Mouse (Mus musculus): ENCODE measurements around the gene Fam198a.
"Not testable (repeated sequence)": the region's sequence is repeated elsewhere in the genome, so short reads cannot be mapped to it uniquely, and the experiment has no call there.

Gene Fam198a

GRCm38 (mm10) chr9:122021171-122021570, 70.4 kb downstream of the Fam198a start:
- in situ Hi-C loops (cut with MboI), result not testable (repeated sequence)

DNA sequence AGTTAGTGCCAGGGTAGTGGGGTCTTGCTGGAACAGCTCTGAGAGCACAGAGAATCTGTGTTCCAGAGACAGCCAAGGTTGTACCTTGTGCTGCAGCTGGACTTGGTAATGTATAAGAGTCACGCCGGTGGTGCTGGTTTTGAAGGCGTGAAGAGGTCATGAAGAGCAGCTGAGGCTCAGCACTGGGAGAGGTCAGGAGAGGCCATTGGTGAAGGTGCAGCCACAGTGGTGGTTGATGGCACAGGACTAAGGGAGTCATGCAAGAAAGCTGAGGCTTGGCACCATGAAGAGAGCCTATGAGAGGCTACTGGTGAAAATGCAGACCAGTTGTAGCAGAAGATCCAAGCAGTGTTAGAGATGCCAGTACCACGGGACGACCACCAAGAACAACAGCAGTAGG, 70.8 kb downstream of the Fam198a start:
- in situ Hi-C loops (cut with MboI), result no loop called here

DNA sequence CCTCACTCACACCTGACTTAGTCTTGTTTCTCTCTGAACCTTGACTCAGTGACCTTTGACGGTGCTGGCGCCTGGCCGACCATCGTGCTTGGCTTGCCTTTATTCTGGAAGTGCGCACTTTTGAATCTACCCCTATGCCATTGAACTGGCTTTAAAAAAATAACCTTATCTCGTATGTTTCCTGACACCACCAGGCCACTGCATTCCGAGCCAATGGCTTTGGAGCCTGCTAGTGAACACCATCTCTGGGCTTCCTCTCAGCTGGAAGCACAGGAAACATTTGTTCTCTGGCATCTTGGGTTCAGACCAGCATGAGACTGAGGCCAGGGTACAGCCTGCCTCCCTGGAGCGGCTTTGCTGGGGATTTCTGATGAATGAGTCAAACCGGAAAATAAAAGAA, 72.0 kb downstream of the Fam198a start:
- in situ Hi-C loops (cut with MboI), result no loop called here

GRCm38 (mm10) chr9:122023873-122024272, 73.1 kb downstream of the Fam198a start:
- in situ Hi-C loops (cut with MboI), result no loop called here

DNA sequence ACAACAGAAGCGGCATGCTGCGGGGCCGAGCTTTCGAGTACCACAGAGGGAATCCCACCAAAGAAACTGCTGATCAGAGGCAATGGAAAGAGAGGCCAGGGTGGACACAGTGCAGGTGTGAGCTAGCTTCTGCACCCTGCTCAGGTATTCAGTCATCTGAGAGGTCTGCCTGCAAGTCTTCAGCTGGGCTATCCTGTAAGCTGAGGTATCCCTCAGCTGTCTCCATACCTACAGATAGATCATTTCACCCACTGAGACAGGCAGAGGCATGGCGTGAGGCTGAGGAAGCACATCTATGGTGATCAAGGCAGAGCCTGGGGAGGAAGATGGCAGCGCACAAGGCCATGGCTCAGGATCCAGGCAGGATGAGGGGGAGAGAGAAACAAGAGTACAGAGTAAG, 73.6 kb downstream of the Fam198a start:
- in situ Hi-C loops (cut with MboI), result no loop called here

DNA sequence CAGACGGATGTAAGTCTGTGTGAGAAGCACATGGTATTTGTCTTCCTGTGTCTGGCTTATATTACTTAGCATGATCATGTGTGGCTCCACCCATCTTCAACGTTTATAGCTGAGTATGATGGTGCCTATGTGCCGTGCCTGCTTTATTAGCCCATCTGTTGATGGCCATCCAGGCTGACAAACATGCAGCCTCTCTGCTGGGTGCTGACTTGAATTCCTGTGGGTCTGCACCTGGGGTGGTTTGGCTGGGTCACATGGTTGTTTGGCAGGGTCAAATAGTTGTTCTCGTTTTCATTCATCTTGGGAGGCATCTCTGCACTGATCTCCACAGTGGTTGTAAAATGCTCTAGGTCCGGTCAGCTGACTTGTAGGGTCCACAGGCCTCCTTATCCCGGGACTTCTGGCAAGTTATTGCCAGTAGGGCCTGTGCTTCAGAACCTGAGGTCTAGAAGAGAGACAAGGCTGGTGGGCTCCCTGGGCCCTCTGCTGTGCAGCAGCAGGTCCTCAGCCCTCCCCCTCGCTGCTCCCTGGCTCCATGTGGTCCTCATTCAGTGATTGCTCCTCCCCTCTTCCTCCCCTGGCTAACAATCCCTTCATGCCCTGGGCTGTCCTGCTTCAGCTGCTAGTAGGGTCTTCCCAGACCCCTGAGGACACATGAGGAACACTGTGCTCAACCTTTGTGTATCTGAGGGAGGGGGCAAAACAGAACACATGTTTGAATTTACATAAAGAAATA, 75.2 kb downstream of the Fam198a start:
- in situ Hi-C loops (cut with MboI), result no loop called here

DNA sequence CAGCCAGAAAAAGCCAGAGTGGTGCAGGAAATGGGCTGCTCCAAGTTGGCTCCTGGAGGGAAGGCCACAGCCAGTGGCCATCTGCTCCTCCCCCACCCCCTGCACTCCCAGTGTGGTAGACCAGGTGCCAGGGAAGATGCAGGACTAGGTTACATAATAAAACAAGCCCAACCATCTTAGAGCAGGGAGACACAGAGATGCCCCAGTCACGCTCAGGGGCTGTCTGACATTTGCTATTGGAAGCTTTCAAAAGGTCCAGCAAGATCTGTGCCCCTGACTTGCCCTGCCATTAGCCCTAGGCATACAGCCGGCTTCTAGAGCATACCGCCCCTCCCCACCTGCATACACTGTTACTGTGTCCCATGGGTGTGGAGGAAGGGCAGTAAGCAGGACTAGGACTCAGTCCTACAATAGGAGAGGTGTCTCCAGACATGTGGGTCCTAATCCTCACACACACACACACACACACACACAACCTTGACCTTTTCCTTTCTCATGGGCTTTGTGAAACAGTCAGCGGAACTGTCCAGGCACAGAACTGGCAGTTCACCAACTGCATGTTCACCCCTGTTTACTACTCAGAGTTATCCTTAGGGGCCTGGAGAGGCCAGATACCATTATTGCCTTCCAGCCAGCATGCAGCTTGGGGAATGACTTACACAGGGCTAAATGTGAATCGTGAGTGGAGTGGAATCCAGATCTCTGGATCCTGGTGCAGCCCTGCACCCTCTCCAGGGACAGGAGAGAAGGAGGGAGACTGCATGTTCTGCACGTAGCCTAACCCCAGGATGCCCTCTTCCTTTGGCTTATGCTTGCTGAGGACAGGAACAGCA, 76.5 kb downstream of the Fam198a start:
- in situ Hi-C loops (cut with MboI), result no loop called here

- in situ Hi-C loops (cut with MboI), result no loop called here
Measured at GRCm38 (mm10) chr9:122027914-122028745, 77.3 kb downstream of the Fam198a start.

- in situ Hi-C loops (cut with MboI), result no loop called here
Measured at GRCm38 (mm10) chr9:122029765-122030164, 79.0 kb downstream of the Fam198a start.
